Mouse (Mus musculus) limb, embryonic 13.5 days (tissue): ENCODE results near the gene U2surp. TPM values are rescaled to one million over a fixed set of nuclear protein-coding genes. Genes with fewer than 3 reads are reported as not detected.
"Not testable (repeated sequence)": the region's sequence is repeated elsewhere in the genome, so short reads cannot be mapped to it uniquely, and the experiment has no call there.

ENCODE experiments used
- ATAC-seq: fragments of 200-750 bp; cut with Nextera tagmentation; 2 replicates; pipeline ENCODE4 v1.8.0; 2017; ENCODE audit warnings: low read depth, moderate number of reproducible peaks, moderate TSS enrichment; ENCODE audit not compliant: low FRiP score
- H3K27ac ChIP-seq: fragments of 300-500 bp; sonication (generic); 2 replicates; pipeline ENCODE4 v1.5.1; 2015; ENCODE audit warnings: inconsistent platforms, mild to moderate bottlenecking, moderate library complexity
- H3K27me3 ChIP-seq: fragments of 300-500 bp; sonication (generic); 2 replicates; pipeline ENCODE4 v1.6.1; 2015; ENCODE audit warnings: mild to moderate bottlenecking, inconsistent platforms
- H3K36me3 ChIP-seq: fragments of 300-500 bp; sonication (generic); 2 replicates; pipeline ENCODE4 v1.6.1; 2015; ENCODE audit warnings: inconsistent platforms, mild to moderate bottlenecking, moderate library complexity
- H3K4me1 ChIP-seq: fragments of 300-500 bp; sonication (generic); 2 replicates; pipeline ENCODE4 v1.6.1; 2015; ENCODE audit warnings: inconsistent platforms
- H3K4me2 ChIP-seq: fragments of 300-500 bp; sonication (generic); replicated peaks from 2 replicates; pipeline ENCODE4 v1.6.1; 2015; ENCODE audit warnings: inconsistent platforms, mild to moderate bottlenecking, moderate library complexity
- H3K4me3 ChIP-seq: fragments of 300-500 bp; sonication (generic); 2 replicates; pipeline ENCODE4 v1.5.1; 2015; ENCODE audit warnings: moderate library complexity, mild to moderate bottlenecking, inconsistent platforms
- H3K9ac ChIP-seq: fragments of 300-500 bp; sonication (generic); 2 replicates; pipeline ENCODE4 v1.6.1; 2015; ENCODE audit warnings: mild to moderate bottlenecking, inconsistent platforms
- H3K9me3 ChIP-seq: fragments of 300-500 bp; sonication (generic); 2 replicates; pipeline ENCODE4 v1.6.1; 2016; ENCODE audit warnings: inconsistent platforms
- WGBS: fragments of 180-500 bp; shearing (Covaris S2); methylation state at CpG from one replicate; pipeline ENCODE4 v1.1.7; 2015; 5-methylcytosine and 5-hydroxymethylcytosine counted together
- polyA plus RNA-seq: library from polyadenylated mRNA; unstranded; fragments of >200 nt; fragmentation: Nextera tagmentation; extraction: Ambion mirVana; gene quantifications from 2 replicates; pipeline ENCODE4 v1.2.1, GENCODE M21; 2015

Gene U2surp
- polyA plus RNA-seq, 1 experiment from 2014 or later, result 161 TPM

- Histone ChIP-seq H3K9ac (no peak overlapping the region), H3K27ac (no peak overlapping the region), H3K4me2 (no peak overlapping the region), H3K4me3 (no peak overlapping the region), H3K4me1 (no peaks in the 10 kb centered on the region), H3K36me3 (peaks cover 32% of the 10 kb centered on the region), H3K27me3 (no peaks in the 10 kb centered on the region), H3K9me3 (no peaks in the 10 kb centered on the region)
- whole genome bisulfite sequencing, result 82% methylated on average over 3 of the region's 3 CpGs
- no peak for ATAC-seq
Observed at GRCm38 (mm10) chr9:95493393-95493792, 18.4 kb downstream of the U2surp start.

GRCm38 (mm10) chr9:95490003-95490402 is 21.8 kb downstream of the U2surp start:
- Histone ChIP-seq H3K9ac (no peak overlapping the region), H3K9me3 (no peaks in the 10 kb centered on the region), H3K27me3 (no peaks in the 10 kb centered on the region), H3K4me2 (no peak overlapping the region), H3K4me3 (no peak overlapping the region), H3K36me3 (peaks cover 32% of the 10 kb centered on the region), H3K4me1 (no peaks in the 10 kb centered on the region), H3K27ac (no peak overlapping the region)
- no peak for ATAC-seq
- WGBS, result 91% methylated on average over 3 of the region's 3 CpGs

GRCm38 (mm10) chr9:95488861-95489260 is 22.9 kb downstream of the U2surp start:
- H3K9me3 ChIP-seq, result no peaks in the 10 kb centered on the region
- H3K27ac ChIP-seq, result no peak overlapping the region
- H3K27me3 ChIP-seq, result no peaks in the 10 kb centered on the region
- peaks cover 40% of the 10 kb centered on the region for H3K36me3 ChIP-seq
- no peaks in the 10 kb centered on the region for H3K4me1 ChIP-seq
- ATAC-seq, result no peak
- H3K4me2 ChIP-seq, result no peak overlapping the region
- H3K9ac ChIP-seq, result no peak overlapping the region
- H3K4me3 ChIP-seq, result no peak overlapping the region

- Histone ChIP-seq H3K27ac (no peak overlapping the region), H3K4me1 (no peaks in the 10 kb centered on the region)
- 84% methylated on average over 3 of the region's 3 CpGs for WGBS
Observed at GRCm38 (mm10) chr9:95479981-95480380, 31.8 kb downstream of the U2surp start.

GRCm38 (mm10) chr9:95478443-95478842 is 33.4 kb downstream of the U2surp start:
- Histone ChIP-seq H3K4me2 (no peak overlapping the region), H3K27me3 (no peaks in the 10 kb centered on the region), H3K36me3 (peaks cover 64% of the 10 kb centered on the region), H3K27ac (no peak overlapping the region), H3K4me3 (no peak overlapping the region), H3K9me3 (no peaks in the 10 kb centered on the region), H3K9ac (no peak overlapping the region), H3K4me1 (no peaks in the 10 kb centered on the region)
- 92% methylated on average over 5 of the region's 5 CpGs for WGBS
- no peak for ATAC-seq

More at GRCm38 (mm10) chr9:95479981-95480380, 31.8 kb downstream of the U2surp start:
- no peak for ATAC-seq
- Histone ChIP-seq H3K4me2 (no peak overlapping the region), H3K4me3 (no peak overlapping the region), H3K27me3 (no peaks in the 10 kb centered on the region), H3K9me3 (no peaks in the 10 kb centered on the region), H3K36me3 (peaks cover 66% of the 10 kb centered on the region), H3K9ac (no peak overlapping the region)

GRCm38 (mm10) chr9:95472926-95473325 is 38.9 kb downstream of the U2surp start:
- WGBS, result 95% methylated on average over 1 of the region's 1 CpGs
- H3K9me3 ChIP-seq, result no peaks in the 10 kb centered on the region
- no peak overlapping the region for H3K27ac ChIP-seq
- H3K4me1 ChIP-seq, result no peaks in the 10 kb centered on the region
- no peak overlapping the region for H3K9ac ChIP-seq
- ATAC-seq, result no peak
- H3K36me3 ChIP-seq, result peaks cover 67% of the 10 kb centered on the region
- H3K27me3 ChIP-seq, result no peaks in the 10 kb centered on the region
- no peak overlapping the region for H3K4me3 ChIP-seq
- no peak overlapping the region for H3K4me2 ChIP-seq

GRCm38 (mm10) chr9:95469011-95469576 is 42.7 kb downstream of the U2surp start:
- WGBS, result 92% methylated on average over 7 of the region's 7 CpGs
- not testable (repeated sequence) for H3K4me3 ChIP-seq, H3K27me3 ChIP-seq, H3K4me2 ChIP-seq, H3K4me1 ChIP-seq, H3K9ac ChIP-seq, H3K27ac ChIP-seq, ATAC-seq, H3K9me3 ChIP-seq
- H3K36me3 ChIP-seq, result peaks cover 66% of the 10 kb centered on the region

- H3K27me3 ChIP-seq, result no peaks in the 10 kb centered on the region
- no peaks in the 10 kb centered on the region for H3K9me3 ChIP-seq
- WGBS, result 92% methylated on average over 1 of the region's 1 CpGs
- peaks cover 56% of the 10 kb centered on the region for H3K36me3 ChIP-seq
- H3K4me3 ChIP-seq, result no peak overlapping the region
- H3K4me1 ChIP-seq, result no peaks in the 10 kb centered on the region
- ATAC-seq, result no peak
- no peak overlapping the region for H3K27ac ChIP-seq
- H3K4me2 ChIP-seq, result no peak overlapping the region
- H3K9ac ChIP-seq, result no peak overlapping the region
Observed at GRCm38 (mm10) chr9:95464028-95464427, 47.8 kb downstream of the U2surp start.

- H3K9me3 ChIP-seq, result no peaks in the 10 kb centered on the region
- peaks cover 16% of the 10 kb centered on the region for H3K36me3 ChIP-seq
- H3K9ac ChIP-seq, result no peak overlapping the region
- WGBS, result 36% methylated on average over 3 of the region's 3 CpGs
- ATAC-seq, result no peak
- peaks cover 5% of the 10 kb centered on the region; the same call in 1 of the 2 replicates for H3K4me1 ChIP-seq
- no peak overlapping the region for H3K27ac ChIP-seq
- H3K4me2 ChIP-seq, result no peak overlapping the region
- H3K4me3 ChIP-seq, result no peak overlapping the region
- no peaks in the 10 kb centered on the region for H3K27me3 ChIP-seq
Observed at GRCm38 (mm10) chr9:95451931-95452330, 59.9 kb downstream of the U2surp start.

- H3K36me3 ChIP-seq, result 0 out of 2 replicates have a peak, but pooled peaks cover 5% of the 10 kb centered on the region
- H3K27me3 ChIP-seq, result no peaks in the 10 kb centered on the region
- H3K27ac ChIP-seq, result no peak overlapping the region
- no peaks in the 10 kb centered on the region for H3K9me3 ChIP-seq
- H3K4me2 ChIP-seq, result no peak overlapping the region
- no peak for ATAC-seq
- peaks cover 5% of the 10 kb centered on the region; the same call in 1 of the 2 replicates for H3K4me1 ChIP-seq
- H3K4me3 ChIP-seq, result no peak overlapping the region
- WGBS, result 97% methylated on average over 8 of the region's 8 CpGs
- no peak overlapping the region for H3K9ac ChIP-seq
Observed at GRCm38 (mm10) chr9:95450586-95450985, 61.2 kb downstream of the U2surp start.

GRCm38 (mm10) chr9:95442321-95442731 is 69.5 kb downstream of the U2surp start:
- Histone ChIP-seq H3K27ac (no peak overlapping the region), H3K4me2 (peak overlapping the region; percentile 61), H3K27me3 (no peaks in the 10 kb centered on the region), H3K9ac (peak overlapping the region; percentile 31; the same call in 1 of the 2 replicates), H3K4me3 (peak overlapping the region; percentile 28), H3K36me3 (no peaks in the 10 kb centered on the region), H3K4me1 (peaks cover 16% of the 10 kb centered on the region), H3K9me3 (no peaks in the 10 kb centered on the region)
- WGBS, result 6% methylated on average over 13 of the region's 13 CpGs
- peak; percentile 76; the same call in 1 of the 2 replicates for ATAC-seq

- no peak for ATAC-seq
- no peaks in the 10 kb centered on the region for H3K36me3 ChIP-seq
- H3K9ac ChIP-seq, result no peak overlapping the region
- H3K9me3 ChIP-seq, result no peaks in the 10 kb centered on the region
- H3K27ac ChIP-seq, result no peak overlapping the region
- no peak overlapping the region for H3K4me3 ChIP-seq
- WGBS, result 80% methylated on average over 9 of the region's 9 CpGs
- no peaks in the 10 kb centered on the region for H3K27me3 ChIP-seq
- H3K4me1 ChIP-seq, result peaks cover 15% of the 10 kb centered on the region
- H3K4me2 ChIP-seq, result no peak overlapping the region
Observed at GRCm38 (mm10) chr9:95437883-95438282, 73.9 kb downstream of the U2surp start.

GRCm38 (mm10) chr9:95436294-95436613 is 75.5 kb downstream of the U2surp start:
- no peak overlapping the region for H3K4me3 ChIP-seq
- no peaks in the 10 kb centered on the region for H3K9me3 ChIP-seq
- H3K4me2 ChIP-seq, result no peak overlapping the region
- ATAC-seq, result no peak
- H3K27me3 ChIP-seq, result no peaks in the 10 kb centered on the region
- H3K9ac ChIP-seq, result no peak overlapping the region
- no peak overlapping the region for H3K27ac ChIP-seq
- no peaks in the 10 kb centered on the region for H3K36me3 ChIP-seq
- WGBS, result 71% methylated on average over 4 of the region's 4 CpGs
- 0 out of 2 replicates have a peak, but pooled peaks cover 2% of the 10 kb centered on the region for H3K4me1 ChIP-seq
